Mouse (Mus musculus) cortical plate, adult 2 months (tissue): ENCODE results near the gene Pard3b.

Experiments used
- CTCF ChIP-seq: fragments of 200-500 bp; IDR thresholded peaks from 2 replicates; pipeline ENCODE4 v1.5.1; 2011; ENCODE audit warnings: mild to moderate bottlenecking, control low read depth, low read length; ENCODE audit not compliant: insufficient read depth; ENCODE audit errors: extremely low read depth
- POLR2A ChIP-seq: fragments of 200-500 bp; IDR thresholded peaks from 2 replicates; pipeline ENCODE4 v1.6.1; 2011; ENCODE audit warnings: mild to moderate bottlenecking, low read length, control low read depth; ENCODE audit not compliant: insufficient read depth; ENCODE audit errors: extremely low read depth

DNA sequence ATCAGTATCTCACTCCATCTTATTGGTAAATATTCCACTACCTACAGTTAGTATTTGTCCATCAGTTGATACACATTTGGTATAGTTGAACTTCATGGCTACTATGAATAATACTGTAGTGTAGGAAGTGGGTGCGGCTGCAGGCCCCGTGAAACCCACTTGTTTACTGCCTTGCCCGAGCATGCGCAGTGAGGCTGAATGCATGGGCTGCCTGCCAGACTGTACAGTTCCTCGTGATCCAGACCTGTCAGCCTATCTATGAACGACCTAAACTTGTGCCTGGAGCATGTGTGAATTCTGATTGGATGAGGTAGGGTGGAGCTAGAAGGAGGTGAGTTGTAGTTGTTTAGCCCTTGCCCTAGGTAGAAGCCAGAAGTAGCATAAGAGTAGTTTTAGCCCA lies 775.9 kb downstream of the Pard3b start:
- TF ChIP-seq CTCF (no peak), POLR2A (no peak)
